Mouse (Mus musculus) liver, postnatal 0 days (tissue): ENCODE data around the gene Herc3. TPM values are rescaled to one million over a fixed set of nuclear protein-coding genes. Genes with fewer than 3 reads are reported as not detected.

Experiments
- ATAC-seq: fragments of 200-750 bp; cut with Nextera tagmentation; 2 replicates; pipeline ENCODE4 v1.8.0; 2017; ENCODE audit warnings: mild to moderate bottlenecking, moderate library complexity
- DNase-seq: peaks from one replicate; pipeline ENCODE4 v3.0.0-alpha.2; 2016
- H3K27ac ChIP-seq: fragments of 300-500 bp; sonication (generic); 2 replicates; pipeline ENCODE4 v1.5.1; 2014; ENCODE audit warnings: antibody characterized with exemption, moderate library complexity, mild to moderate bottlenecking, low read depth
- H3K27me3 ChIP-seq: fragments of 300-500 bp; sonication (generic); 2 replicates; pipeline ENCODE4 v1.6.1; 2014; ENCODE audit warnings: low read length, control low read depth, mixed read lengths; ENCODE audit not compliant: insufficient read depth
- H3K36me3 ChIP-seq: fragments of 300-500 bp; sonication (generic); replicated peaks from 2 replicates; pipeline ENCODE4 v1.6.1; 2014; ENCODE audit warnings: mild to moderate bottlenecking, control low read depth, low read length, moderate library complexity, mixed read lengths; ENCODE audit not compliant: insufficient read depth
- H3K4me1 ChIP-seq: fragments of 300-500 bp; sonication (generic); 2 replicates; pipeline ENCODE4 v1.6.1; 2014; ENCODE audit warnings: antibody characterized with exemption, mild to moderate bottlenecking, control low read depth; ENCODE audit not compliant: insufficient read depth
- H3K4me2 ChIP-seq: fragments of 300-500 bp; sonication (generic); 2 replicates; pipeline ENCODE4 v1.6.1; 2014; ENCODE audit warnings: low read depth, mild to moderate bottlenecking, low read length, moderate library complexity, mixed read lengths
- H3K4me3 ChIP-seq: fragments of 300-500 bp; sonication (generic); 2 replicates; pipeline ENCODE4 v1.5.1; 2014; ENCODE audit warnings: low read depth, low read length
- H3K9ac ChIP-seq: fragments of 300-500 bp; sonication (generic); replicated peaks from 2 replicates; pipeline ENCODE4 v1.6.1; 2014; ENCODE audit warnings: mild to moderate bottlenecking, moderate library complexity
- H3K9me3 ChIP-seq: fragments of 300-500 bp; sonication (generic); 2 replicates; pipeline ENCODE4 v1.6.1; 2016; ENCODE audit warnings: mild to moderate bottlenecking, control low read depth, low read length, mixed read lengths
- CTCF ChIP-seq: sonication (generic); IDR thresholded peaks from 2 replicates; pipeline ENCODE4 v1.5.1; 2016; ENCODE audit warnings: antibody characterized with exemption, low read depth
- EP300 ChIP-seq: IDR thresholded peaks from 2 replicates; pipeline ENCODE4 v1.6.1; 2016; ENCODE audit warnings: antibody characterized with exemption, low read depth, mild to moderate bottlenecking
- WGBS: fragments of 180-500 bp; shearing (Covaris S2); extraction: QIAGEN DNeasy Blood & Tissue Kit; methylation state at CpG from one replicate; pipeline ENCODE4 v1.1.7; 2014; ENCODE audit not compliant: insufficient replicate concordance; 5-methylcytosine and 5-hydroxymethylcytosine counted together
- polyA plus RNA-seq: library from polyadenylated mRNA; unstranded; fragments of >200 nt; fragmentation: Nextera tagmentation; extraction: Ambion mirVana; gene quantifications from 2 replicates; pipeline ENCODE4 v1.2.1, GENCODE M21; 2015

The Herc3 gene
- polyA plus RNA-seq, 1 experiment from 2014 or later: 2.5 TPM

GRCm38 (mm10) chr6:58894994-58895393, 63.7 kb downstream of the Herc3 start:
- no peak for DNase-seq
- Histone ChIP-seq H3K36me3 (peaks cover 19% of the 10 kb centered on the region), H3K9me3 (no peaks in the 10 kb centered on the region), H3K9ac (no peak overlapping the region), H3K4me3 (no peak overlapping the region), H3K27me3 (no peaks in the 10 kb centered on the region), H3K4me1 (no peaks in the 10 kb centered on the region), H3K27ac (no peak overlapping the region), H3K4me2 (no peak overlapping the region)
- 71% methylated on average over 4 of the region's 4 CpGs for WGBS
- TF ChIP-seq CTCF (no peak), EP300 (no peak)
- no peak for ATAC-seq

- no peak for ATAC-seq
- TF ChIP-seq CTCF (no peak), EP300 (no peak)
- DNase-seq: no peak
- no peak overlapping the region for H3K4me2 ChIP-seq
- H3K4me1 ChIP-seq: no peaks in the 10 kb centered on the region
- no peak overlapping the region for H3K9ac ChIP-seq
- 82% methylated on average over 3 of the region's 3 CpGs for WGBS
- no peaks in the 10 kb centered on the region for H3K9me3 ChIP-seq
- H3K27me3 ChIP-seq: no peaks in the 10 kb centered on the region
- H3K4me3 ChIP-seq: no peak overlapping the region
- H3K36me3 ChIP-seq: peaks cover 8% of the 10 kb centered on the region; the same call in 1 of the 2 replicates
- H3K27ac ChIP-seq: no peak overlapping the region
Observed at GRCm38 (mm10) chr6:58896648-58897047, 65.4 kb downstream of the Herc3 start.

DNA sequence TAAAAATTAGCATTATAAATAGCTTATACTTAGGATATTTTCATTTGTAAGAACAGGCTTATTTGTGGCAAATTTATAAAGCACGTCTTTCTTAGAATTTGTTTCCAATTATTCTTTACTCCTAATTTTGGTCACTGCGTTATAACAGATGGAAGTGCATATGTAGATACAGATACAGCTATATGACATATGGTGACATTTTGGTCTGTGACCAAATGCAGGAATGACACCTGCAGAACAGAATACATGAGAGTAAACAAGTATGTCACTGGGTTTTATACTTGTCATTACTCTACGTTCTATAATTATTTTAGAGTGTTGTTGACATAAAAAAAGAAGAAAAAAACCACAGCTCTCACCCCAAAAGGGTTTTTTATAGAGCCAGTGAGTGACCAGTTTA, 67.8 kb downstream of the Herc3 start:
- no peak for ATAC-seq
- no peak overlapping the region for H3K27ac ChIP-seq
- no peaks in the 10 kb centered on the region for H3K27me3 ChIP-seq
- H3K4me2 ChIP-seq: no peak overlapping the region
- no peak overlapping the region for H3K9ac ChIP-seq
- no peaks in the 10 kb centered on the region for H3K9me3 ChIP-seq
- peaks cover 8% of the 10 kb centered on the region for H3K36me3 ChIP-seq
- DNase-seq: no peak
- H3K4me3 ChIP-seq: no peak overlapping the region
- TF ChIP-seq EP300 (no peak), CTCF (no peak)
- H3K4me1 ChIP-seq: no peaks in the 10 kb centered on the region
- WGBS: 78% methylated on average over 3 of the region's 3 CpGs

DNA sequence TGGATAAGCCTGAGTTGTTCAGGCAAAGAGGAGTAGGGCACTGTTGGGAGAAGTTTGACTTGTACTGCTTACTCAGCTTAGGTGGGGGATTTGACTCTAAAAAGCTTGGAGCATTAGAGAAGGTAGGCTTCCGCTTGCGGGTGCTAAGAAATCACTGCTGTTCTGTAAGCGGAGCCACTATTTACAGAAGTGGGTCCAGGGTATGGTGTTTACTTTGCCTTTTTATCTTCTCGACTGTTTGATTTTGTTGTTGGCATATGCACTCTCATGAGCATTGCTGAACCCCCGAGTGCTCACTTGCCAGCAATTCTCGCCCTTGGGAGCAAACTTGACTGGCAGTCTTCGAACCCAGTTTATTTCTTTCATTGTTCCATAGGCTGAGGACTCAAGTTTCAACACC, 69.3 kb downstream of the Herc3 start:
- no peak for ATAC-seq

DNA sequence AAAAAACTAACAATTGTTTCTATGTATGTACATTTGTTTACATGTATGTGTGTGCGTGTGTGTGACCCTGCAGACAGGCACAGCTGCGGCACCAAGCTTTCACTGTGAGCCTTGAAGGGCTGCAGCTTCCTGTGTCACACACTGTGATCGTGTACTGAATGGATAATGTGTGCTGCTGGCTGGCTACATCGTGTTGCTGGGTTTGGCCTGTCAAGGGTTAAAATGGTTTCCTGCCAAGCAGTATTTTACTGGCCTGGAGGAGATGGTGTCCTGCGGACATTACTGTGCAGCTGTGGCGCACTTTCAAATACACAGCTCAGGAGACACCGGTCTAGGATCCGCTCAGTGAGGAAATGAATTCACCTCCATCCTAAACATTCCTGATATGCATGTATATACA, 71.9 kb downstream of the Herc3 start:
- Histone ChIP-seq H3K4me2 (no peak overlapping the region), H3K27ac (no peak overlapping the region), H3K4me3 (no peak overlapping the region), H3K9ac (no peak overlapping the region), H3K27me3 (no peaks in the 10 kb centered on the region), H3K36me3 (no peaks in the 10 kb centered on the region; the same call in 1 of the 2 replicates), H3K4me1 (no peaks in the 10 kb centered on the region), H3K9me3 (no peaks in the 10 kb centered on the region)
- 46% methylated on average over 8 of the region's 8 CpGs for WGBS
- DNase-seq: no peak
- no peak for ATAC-seq
- TF ChIP-seq EP300 (no peak), CTCF (no peak)

More for the DNA sequence above, 69.3 kb downstream of the Herc3 start:
- no peak for DNase-seq
- Histone ChIP-seq H3K9ac (no peak overlapping the region), H3K36me3 (peaks cover 2% of the 10 kb centered on the region; the same call in 1 of the 2 replicates), H3K4me1 (no peaks in the 10 kb centered on the region), H3K27ac (no peak overlapping the region), H3K9me3 (no peaks in the 10 kb centered on the region), H3K27me3 (no peaks in the 10 kb centered on the region), H3K4me2 (no peak overlapping the region), H3K4me3 (no peak overlapping the region)
- TF ChIP-seq CTCF: no peak
- TF ChIP-seq EP300: no peak
- WGBS: 60% methylated on average over 7 of the region's 7 CpGs

DNA sequence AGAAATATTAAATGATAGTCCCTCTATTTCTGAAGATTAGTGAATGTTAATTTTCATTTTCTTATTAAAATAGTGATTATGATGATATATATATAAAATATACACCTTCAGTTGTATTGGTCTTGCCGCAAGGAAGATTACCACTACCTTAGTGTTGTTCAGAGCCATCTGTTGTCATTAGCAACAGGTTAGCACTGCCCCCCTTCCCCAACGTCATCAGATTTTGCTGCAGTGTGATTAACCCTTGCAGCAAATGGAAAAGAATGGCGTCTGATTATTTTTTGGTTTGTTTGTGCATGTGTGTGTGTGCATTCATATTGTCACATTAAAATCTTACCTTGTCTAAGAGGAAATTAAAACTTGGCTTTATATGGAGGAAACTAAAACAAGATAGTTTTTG, 73.3 kb downstream of the Herc3 start:
- no peaks in the 10 kb centered on the region for H3K9me3 ChIP-seq
- no peak overlapping the region for H3K27ac ChIP-seq
- DNase-seq (no peak), ATAC-seq (no peak)
- H3K36me3 ChIP-seq: no peaks in the 10 kb centered on the region; the same call in 1 of the 2 replicates
- no peak overlapping the region for H3K9ac ChIP-seq
- no peak overlapping the region for H3K4me3 ChIP-seq
- no peaks in the 10 kb centered on the region for H3K4me1 ChIP-seq
- H3K4me2 ChIP-seq: no peak overlapping the region
- H3K27me3 ChIP-seq: no peaks in the 10 kb centered on the region
- 59% methylated on average over 3 of the region's 3 CpGs for WGBS
- no peak for TF ChIP-seq EP300
- no peak for TF ChIP-seq CTCF

- H3K9me3 ChIP-seq: no peaks in the 10 kb centered on the region
- no peaks in the 10 kb centered on the region for H3K27me3 ChIP-seq
- H3K4me2 ChIP-seq: peak within 1 kb of the TSS; percentile 50
- ATAC-seq: no peak
- no peak within 1 kb of the TSS for H3K27ac ChIP-seq
- H3K4me1 ChIP-seq: no peaks in the 10 kb centered on the region
- no peak for TF ChIP-seq EP300
- no peak for TF ChIP-seq CTCF
- no peaks in the 10 kb centered on the region; the same call in 1 of the 2 replicates for H3K36me3 ChIP-seq
- no peak within 1 kb of the TSS for H3K9ac ChIP-seq
- peak within 1 kb of the TSS; percentile 24 for H3K4me3 ChIP-seq
- no peak for DNase-seq
- WGBS: 67% methylated on average over 34 of the region's 34 CpGs
Observed at GRCm38 (mm10) chr6:58906852-58907261, 75.6 kb downstream of the Herc3 start, which contains the start of gene Nap1l5. Gene Nap1l5 (minus strand): TSS chr6:58907076.
